Mouse (Mus musculus) erythroblast, adult 5-6 weeks (primary cell): ENCODE data around the gene Ms4a6d. TPM values are rescaled to one million over a fixed set of nuclear protein-coding genes. Genes with fewer than 3 reads are reported as not detected.
"Not testable (repeated sequence)": the region's sequence is repeated elsewhere in the genome, so short reads cannot be mapped to it uniquely, and the experiment has no call there.

Experiments used
- ATAC-seq: replicated peaks from 2 replicates; pipeline ENCODE4 v1.8.0; 2016; ENCODE audit warnings: moderate number of reproducible peaks, mild to moderate bottlenecking, moderate TSS enrichment, inconsistent platforms; ENCODE audit not compliant: poor library complexity, low FRiP score, severe bottlenecking
- total RNA-seq, 2 experiments: library from RNA; stranded (forward) in 1 of 2; stranded (reverse) in 1 of 2; fragments of 150-400 nt in 1 of 2; fragments of 200-764, 138-1000 nt in 1 of 2; gene quantifications; 2 replicates each; pipeline versions ENCODE4 v1.2.3 to v1.2.4; 2015 to 2017; ENCODE audit warnings: low replicate concordance in 2 of 2

Ms4a6d gene
- total RNA-seq, 2 experiments from 2014 or later, result 0.60 to 2.5 TPM

DNA sequence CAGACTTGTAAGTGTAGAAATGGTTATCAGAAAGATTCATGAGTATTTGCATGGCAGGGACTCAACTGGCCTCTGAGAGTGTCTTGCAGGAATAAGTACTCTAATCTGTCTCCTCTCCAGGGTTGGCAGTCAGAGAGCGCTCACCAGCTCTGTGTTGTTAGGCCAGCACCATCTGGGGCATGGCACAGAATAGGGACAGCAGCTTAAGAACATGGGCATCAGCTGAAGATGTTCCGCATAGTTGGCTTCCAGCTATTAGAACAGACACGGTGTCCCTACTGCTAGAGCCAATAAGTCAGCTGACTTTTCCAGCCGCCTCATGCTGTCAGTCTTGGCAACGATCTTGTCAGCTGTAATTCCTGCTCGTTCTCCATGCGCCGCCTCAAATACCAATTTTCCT lies 29.7 kb downstream of the Ms4a6d start:
- ATAC-seq, result no peak

DNA sequence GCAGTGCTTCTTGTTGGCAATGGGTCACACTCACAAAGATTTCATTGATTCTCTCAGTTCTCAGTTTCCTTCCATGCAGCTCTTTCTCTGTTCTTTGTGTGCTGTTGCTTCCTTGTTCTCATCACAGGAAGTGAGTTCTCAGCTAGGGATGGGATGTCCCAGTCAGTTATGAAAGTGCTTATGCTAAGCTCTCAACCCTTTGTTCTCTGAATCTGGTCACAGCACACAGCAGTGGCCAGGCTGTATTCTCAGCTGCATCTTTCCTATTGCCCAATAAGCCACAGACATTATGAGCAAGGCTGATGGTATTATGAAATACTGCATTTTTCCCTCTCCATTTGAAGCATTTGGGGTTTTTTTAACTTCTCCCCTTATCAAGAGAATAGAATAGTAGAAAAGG lies 45.1 kb downstream of the Ms4a6d start:
- not testable (repeated sequence) for ATAC-seq

DNA sequence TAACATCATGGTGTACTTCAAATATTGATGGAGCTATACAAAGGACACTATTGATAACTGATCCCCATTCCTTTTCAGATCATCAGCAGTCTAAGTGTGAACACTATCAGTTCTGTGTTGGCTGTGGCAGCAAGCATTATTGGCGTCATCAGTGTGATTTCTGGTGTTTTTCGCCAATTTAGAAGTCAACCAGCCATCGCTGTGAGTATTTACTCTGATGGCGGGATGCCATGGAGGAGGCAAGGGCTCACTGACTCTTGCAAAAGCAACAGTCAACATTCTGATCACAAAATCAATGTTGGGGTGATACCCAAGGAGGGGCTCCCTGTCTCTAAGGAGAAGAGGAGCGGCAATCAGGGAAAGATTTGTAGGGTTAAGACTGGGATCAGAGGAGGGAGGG lies 49.9 kb downstream of the Ms4a6d start:
- no peak for ATAC-seq

DNA sequence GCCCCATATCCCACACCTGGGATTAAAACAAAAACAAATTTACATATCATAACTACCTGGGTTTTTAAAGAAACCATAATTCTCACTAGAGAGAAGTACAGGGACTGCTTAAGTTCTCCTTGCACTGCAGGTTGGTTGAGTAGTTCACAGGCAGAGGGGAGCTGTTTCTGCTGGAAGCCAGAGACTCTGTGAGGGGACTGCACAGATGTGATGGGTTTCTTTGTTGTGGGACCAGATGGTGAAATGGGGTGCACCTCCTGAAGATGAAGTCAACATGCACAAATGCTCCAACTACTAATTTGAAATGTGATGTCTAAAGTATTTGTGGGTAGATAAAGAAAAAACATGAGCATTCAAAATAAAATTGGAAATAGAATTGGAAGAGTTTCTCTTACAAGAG lies 56.7 kb downstream of the Ms4a6d start:
- ATAC-seq, result no peak

DNA sequence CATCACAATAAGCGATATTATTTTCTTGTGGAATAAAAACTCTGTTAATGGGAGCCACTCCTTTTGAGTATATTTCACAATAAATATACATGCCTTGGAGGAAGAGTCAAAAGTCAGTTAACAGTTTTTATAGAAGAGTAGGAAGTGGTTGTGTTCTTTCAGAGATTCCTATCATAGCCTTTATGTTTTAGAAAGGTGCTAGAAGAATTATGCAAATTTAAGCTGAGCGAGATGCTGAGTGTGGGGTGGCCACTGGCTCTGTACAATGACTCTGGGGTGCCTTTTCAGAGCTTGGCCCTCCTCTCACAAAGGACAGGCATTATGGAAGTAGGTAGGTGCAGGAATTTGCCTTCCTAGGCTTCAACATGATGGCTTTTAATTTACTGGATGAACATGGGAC lies 60.3 kb downstream of the Ms4a6d start:
- not testable (repeated sequence) for ATAC-seq

DNA sequence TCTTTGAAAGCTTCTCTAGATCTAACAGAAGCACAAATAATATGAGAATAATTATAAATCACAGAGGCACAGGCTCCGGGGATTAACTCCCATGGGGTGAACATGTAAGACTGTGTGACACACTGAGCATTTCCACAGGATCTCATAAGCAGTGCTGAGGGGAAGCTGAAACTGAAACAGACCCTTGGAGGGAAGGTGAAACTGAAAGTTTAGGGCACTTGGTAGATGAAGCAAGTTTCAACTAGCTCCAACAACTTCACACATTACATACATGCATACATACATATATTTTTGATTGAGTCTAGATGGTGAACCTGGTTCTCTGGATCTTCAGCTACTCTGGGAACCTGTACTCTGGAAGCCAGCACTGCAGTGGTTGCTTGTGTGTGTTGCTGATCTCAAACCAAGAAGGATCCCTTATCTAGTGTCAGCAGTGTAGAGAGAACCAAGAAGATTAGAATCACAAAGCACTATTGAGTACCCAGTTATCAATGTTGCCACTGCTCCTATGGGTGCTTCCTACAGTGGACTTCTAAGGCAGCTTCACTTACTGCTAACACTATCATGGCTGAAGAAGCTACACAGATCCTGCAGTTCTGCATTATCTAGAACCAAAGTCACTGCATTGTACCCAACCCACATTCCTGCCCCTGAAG lies 64.4 kb downstream of the Ms4a6d start:
- ATAC-seq, result not testable (repeated sequence)

DNA sequence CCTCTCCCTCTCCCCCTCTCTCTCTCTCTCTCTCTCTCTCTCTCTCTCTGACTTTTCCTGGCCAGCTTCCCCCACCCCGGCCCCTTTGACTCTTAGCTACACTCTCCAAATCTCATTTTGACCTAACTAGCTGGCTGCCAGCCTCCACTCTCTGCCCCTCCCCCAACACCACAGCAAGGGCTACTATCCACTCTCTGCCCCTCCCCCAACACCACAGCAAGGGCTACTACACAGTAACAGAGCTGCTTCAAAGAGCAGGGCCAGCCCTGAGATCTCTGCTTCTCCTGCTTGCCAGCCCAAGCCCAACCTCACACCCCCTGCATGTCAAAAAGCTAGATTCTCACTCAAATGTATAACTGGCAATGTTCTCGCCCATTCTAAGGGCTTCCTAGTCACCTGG lies 67.3 kb downstream of the Ms4a6d start:
- no peak for ATAC-seq

Other genes with a start within 250 kb of the Ms4a6d start
- 7.9 TPM in 1 of 2 replicates, not detected in the other for gene Ms4a4a, start 229.3 kb downstream of the Ms4a6d start, total RNA-seq (2015; ENCODE audit: low replicate concordance)
- gene Ms4a4a, start 229.3 kb downstream of the Ms4a6d start, total RNA-seq (2017; ENCODE audit: low replicate concordance), result not detected in 2 replicates
- 13.0 and 20.8 TPM in 2 replicates for gene Ms4a4c, start 200.1 kb downstream of the Ms4a6d start, total RNA-seq (2015; ENCODE audit: low replicate concordance)
- gene Ms4a4c, start 200.1 kb downstream of the Ms4a6d start, total RNA-seq (2017; ENCODE audit: low replicate concordance), result 17.3 and 17.6 TPM in 2 replicates
- 6.5 and 8.4 TPM in 2 replicates for gene Ms4a4b, start 161.3 kb downstream of the Ms4a6d start, total RNA-seq (2015; ENCODE audit: low replicate concordance)
- 1.4 and 7.5 TPM in 2 replicates for gene Ms4a4b, start 161.3 kb downstream of the Ms4a6d start, total RNA-seq (2017; ENCODE audit: low replicate concordance)
- gene Ms4a6c, start 135.5 kb downstream of the Ms4a6d start, total RNA-seq (2015; ENCODE audit: low replicate concordance), result 39.6 and 40.1 TPM in 2 replicates
- gene Ms4a6c, start 135.5 kb downstream of the Ms4a6d start, total RNA-seq (2017; ENCODE audit: low replicate concordance), result 22.8 and 32.6 TPM in 2 replicates
- gene Gm8369, start 118.9 kb downstream of the Ms4a6d start, total RNA-seq (2015; ENCODE audit: low replicate concordance), result 1.3 and 14.4 TPM in 2 replicates
- not detected in 2 replicates for gene Gm8369, start 118.9 kb downstream of the Ms4a6d start, total RNA-seq (2017; ENCODE audit: low replicate concordance)
- gene Ms4a6b, start 88.3 kb downstream of the Ms4a6d start, total RNA-seq (2015; ENCODE audit: low replicate concordance), result 16.3 and 30.7 TPM in 2 replicates
- gene Ms4a6b, start 88.3 kb downstream of the Ms4a6d start, total RNA-seq (2017; ENCODE audit: low replicate concordance), result 6.0 and 12.7 TPM in 2 replicates
- gene Ms4a4d, start 68.0 kb downstream of the Ms4a6d start, total RNA-seq (2015; ENCODE audit: low replicate concordance), result not detected in 2 replicates
- gene Ms4a4d, start 68.0 kb downstream of the Ms4a6d start, total RNA-seq (2017; ENCODE audit: low replicate concordance), result not detected in 2 replicates
- gene Ms4a2, start 18.9 kb upstream of the Ms4a6d start, total RNA-seq (2015; ENCODE audit: low replicate concordance), result 19.4 and 26.9 TPM in 2 replicates
- gene Ms4a2, start 18.9 kb upstream of the Ms4a6d start, total RNA-seq (2017; ENCODE audit: low replicate concordance), result 17.3 and 30.1 TPM in 2 replicates
- 204 and 267 TPM in 2 replicates for gene Ms4a3, start 36.0 kb upstream of the Ms4a6d start, total RNA-seq (2015; ENCODE audit: low replicate concordance)
- gene Ms4a3, start 36.0 kb upstream of the Ms4a6d start, total RNA-seq (2017; ENCODE audit: low replicate concordance), result 91.2 and 97.0 TPM in 2 replicates
- not detected in 2 replicates for gene Oosp2, start 55.7 kb upstream of the Ms4a6d start, total RNA-seq (2015; ENCODE audit: low replicate concordance)
- gene Oosp2, start 55.7 kb upstream of the Ms4a6d start, total RNA-seq (2017; ENCODE audit: low replicate concordance), result not detected in 2 replicates
- gene Oosp1, start 86.3 kb upstream of the Ms4a6d start, total RNA-seq (2015; ENCODE audit: low replicate concordance), result 2.7 TPM in 1 of 2 replicates, not detected in the other
- gene Oosp1, start 86.3 kb upstream of the Ms4a6d start, total RNA-seq (2017; ENCODE audit: low replicate concordance), result not detected in 2 replicates
- not detected in 2 replicates for gene Oosp3, start 92.2 kb upstream of the Ms4a6d start, total RNA-seq (2015; ENCODE audit: low replicate concordance)
- not detected in 2 replicates for gene Oosp3, start 92.2 kb upstream of the Ms4a6d start, total RNA-seq (2017; ENCODE audit: low replicate concordance)
- not detected in 2 replicates for gene Gif, start 142.7 kb upstream of the Ms4a6d start, total RNA-seq (2015; ENCODE audit: low replicate concordance)
- gene Gif, start 142.7 kb upstream of the Ms4a6d start, total RNA-seq (2017; ENCODE audit: low replicate concordance), result not detected in 2 replicates
- 14.6 and 29.5 TPM in 2 replicates for gene Mrpl16, start 165.5 kb upstream of the Ms4a6d start, total RNA-seq (2015; ENCODE audit: low replicate concordance)
- gene Mrpl16, start 165.5 kb upstream of the Ms4a6d start, total RNA-seq (2017; ENCODE audit: low replicate concordance), result 4.2 and 15.3 TPM in 2 replicates
- gene Stx3, start 214.6 kb upstream of the Ms4a6d start, total RNA-seq (2015; ENCODE audit: low replicate concordance), result 0.19 and 3.6 TPM in 2 replicates
- 3.9 and 4.5 TPM in 2 replicates for gene Stx3, start 214.6 kb upstream of the Ms4a6d start, total RNA-seq (2017; ENCODE audit: low replicate concordance)
- not detected in 2 replicates for gene Olfr1417, start 234.4 kb upstream of the Ms4a6d start, total RNA-seq (2015; ENCODE audit: low replicate concordance)
- not detected in 2 replicates for gene Olfr1417, start 234.4 kb upstream of the Ms4a6d start, total RNA-seq (2017; ENCODE audit: low replicate concordance)